In the genomic region with DNA sequence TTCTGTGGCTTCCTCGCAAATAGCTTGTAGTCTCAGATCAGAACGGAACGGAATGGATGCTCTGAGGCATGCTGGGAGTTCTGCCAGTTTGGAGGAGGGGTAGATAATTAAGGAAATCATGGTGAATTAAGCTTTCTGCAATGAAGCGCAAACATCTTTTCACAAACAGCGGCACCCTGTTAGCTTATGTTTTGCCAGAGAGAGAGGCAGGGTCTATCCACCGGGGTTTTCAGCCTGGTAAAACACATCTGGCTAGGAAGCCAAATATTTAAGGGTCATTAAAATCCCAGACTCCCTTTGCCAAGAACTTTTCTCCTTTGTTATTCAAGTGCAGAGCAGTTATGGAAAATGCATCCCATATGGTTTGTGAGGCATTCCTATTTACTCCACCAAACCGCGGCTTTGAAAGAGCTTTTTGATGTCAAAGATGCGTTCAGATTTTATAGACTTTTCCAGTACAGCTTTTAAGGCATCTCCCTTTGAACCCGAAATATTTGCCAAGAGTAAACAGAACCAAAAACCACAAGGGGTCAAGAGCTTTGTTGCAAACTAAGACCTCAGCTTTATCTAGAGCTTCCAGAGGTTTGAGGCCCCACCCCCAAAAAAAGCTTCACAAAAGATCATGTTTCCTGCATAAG, we compare ENCODE assay signal across 10 mouse cellular contexts.
DNase-seq lines count a peak whose midpoint lies in the region; ATAC-seq lines count a peak whose summit lies in the region.
"Had no signal": no experiment of that assay in that cellular context is flagged by ENCODE, and none has a peak within 500 bp of the region (broad histone marks: within the 10 kb centered on the region; RNA-seq: fewer than 3 reads in every experiment).

No protein-coding gene starts in this region.

- peak overlapping the region; percentile 91 for H3K27ac ChIP-seq in embryonic facial prominence, embryonic 12.5 days
- peak overlapping the region; percentile 97 for H3K27ac ChIP-seq in lung, embryonic 16.5 days (ENCODE audit: low read length)

- no peak overlapping the region for H3K9ac ChIP-seq in embryonic facial prominence, embryonic 12.5 days
- H3K9ac ChIP-seq in lung, embryonic 16.5 days (ENCODE audit: low read length): no peak overlapping the region
- H3K9ac ChIP-seq: heart, embryonic 12.5 days had no signal

- H3K4me2 ChIP-seq in embryonic facial prominence, embryonic 12.5 days (replicated peaks): no peak overlapping the region
- no peak overlapping the region for H3K4me2 ChIP-seq in lung, embryonic 16.5 days (ENCODE audit: low read depth, low read length)
- H3K4me2 ChIP-seq: heart, embryonic 12.5 days had no signal

- peaks cover 41% of the 10 kb centered on the region for H3K4me1 ChIP-seq in embryonic facial prominence, embryonic 12.5 days
- H3K4me1 ChIP-seq in lung, embryonic 16.5 days (replicated peaks; ENCODE audit: control insufficient read depth, insufficient read depth, low read length): peaks cover 24% of the 10 kb centered on the region
- H3K4me1 ChIP-seq: heart, embryonic 12.5 days had no signal

- no peak overlapping the region for H3K4me3 ChIP-seq in embryonic facial prominence, embryonic 12.5 days
- no peak overlapping the region for H3K4me3 ChIP-seq in lung, embryonic 16.5 days (ENCODE audit: low read length)
- H3K4me3 ChIP-seq: heart, embryonic 12.5 days had no signal

- peak; percentile 58 for ATAC-seq in embryonic facial prominence, embryonic 12.5 days (ENCODE audit: insufficient number of reproducible peaks, insufficient read depth, low FRiP score, low TSS enrichment)
- ATAC-seq in lung, embryonic 16.5 days (ENCODE audit: low read depth): peak; percentile 86

- DNase-seq in layer of hippocampus, postnatal 10 days (ENCODE audit: low spot score in 2 of 2): peak; percentile 20 to 34
- no peak for DNase-seq in layer of hippocampus, postnatal 25 days (ENCODE audit: extremely low spot score in 1 of 2, low spot score in 1 of 2)
- DNase-seq in forelimb bud, embryonic 11.5 days (ENCODE audit: low read depth, low spot score): peak; percentile 79
- DNase-seq in thymus, postnatal 10 days (ENCODE audit: low spot score in 2 of 2): no peak
- DNase-seq in adrenal gland, adult 2 months: no peak
- DNase-seq in thymus, postnatal 36 days: no peak
- DNase-seq: thymus, postnatal 14 days had no signal

- 25% methylated on average over 10 of the region's 10 CpGs for WGBS in embryonic facial prominence, embryonic 12.5 days
- WGBS in lung, embryonic 16.5 days: 16% methylated on average over 10 of the region's 10 CpGs

- H3K27me3 ChIP-seq in embryonic facial prominence, embryonic 12.5 days: no peaks in the 10 kb centered on the region
- H3K27me3 ChIP-seq in lung, embryonic 16.5 days (ENCODE audit: control insufficient read depth, insufficient read depth, low read depth, low read length): no peaks in the 10 kb centered on the region
- H3K27me3 ChIP-seq: heart, embryonic 12.5 days had no signal

- no peaks in the 10 kb centered on the region for H3K36me3 ChIP-seq in embryonic facial prominence, embryonic 12.5 days
- H3K36me3 ChIP-seq in lung, embryonic 16.5 days (ENCODE audit: control insufficient read depth, insufficient read depth, low read length): no peaks in the 10 kb centered on the region
- H3K36me3 ChIP-seq: heart, embryonic 12.5 days had no signal

- H3K9me3 ChIP-seq in embryonic facial prominence, embryonic 12.5 days: no peaks in the 10 kb centered on the region
- H3K9me3 ChIP-seq in lung, embryonic 16.5 days (ENCODE audit: control insufficient read depth, low read length): no peaks in the 10 kb centered on the region
- H3K9me3 ChIP-seq: heart, embryonic 12.5 days had no signal

Comparison
In these comparisons a context has a peak if more than half of its experiments do, and no peak if none do; other contexts are left out.
1. DNase-seq: peak in layer of hippocampus, postnatal 10 days (2 of 2) and forelimb bud, embryonic 11.5 days (single experiment); none in layer of hippocampus, postnatal 25 days (0 of 2), thymus, postnatal 10 days (0 of 2), adrenal gland, adult 2 months (single experiment) and thymus, postnatal 36 days (0 of 2).